Mouse (Mus musculus): ENCODE data around the gene Lhx8.

DNA sequence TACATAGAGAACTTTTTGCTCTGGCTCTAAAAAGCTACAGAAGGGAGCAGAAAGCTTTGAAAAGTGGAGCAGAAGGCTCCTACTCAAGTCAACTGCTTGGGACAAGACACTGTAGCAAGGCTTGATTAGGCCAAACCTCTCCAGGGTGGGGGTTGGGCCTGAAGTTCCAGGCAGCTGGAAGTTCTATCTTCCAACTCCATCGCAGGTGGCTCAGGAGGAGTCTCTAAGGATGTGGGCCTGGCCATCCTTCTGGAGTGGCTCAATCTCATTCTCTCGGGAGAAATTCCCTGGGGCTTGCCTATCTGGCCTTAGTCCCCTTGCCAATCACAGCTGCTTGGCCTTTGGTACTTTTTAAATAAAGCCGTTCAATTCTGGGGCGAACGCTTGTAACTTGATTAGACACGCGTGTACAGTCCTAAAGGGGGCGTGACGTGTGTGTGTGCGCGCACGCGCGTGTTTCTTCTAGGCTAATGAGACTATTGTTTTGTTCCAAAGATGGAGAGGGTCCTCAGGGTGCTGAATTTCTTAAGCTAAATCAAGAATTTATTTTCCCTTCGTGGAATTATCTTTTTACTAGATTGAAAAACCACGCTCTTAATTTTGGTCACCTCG is 9.3 kb upstream of the Lhx8 start:
- no peak for TF ChIP-seq CTCF (IDR thresholded peaks at IDR 0.05; ENCODE audit: low read depth, low read length)
- no peak for TF ChIP-seq GATA1 (IDR thresholded peaks at IDR 0.05; ENCODE audit: borderline replicate concordance, low read length)
- TF ChIP-seq TAL1 (conservative IDR thresholded peaks at IDR 0.05; ENCODE audit: low read depth, low read length): no peak
- no peak for TF ChIP-seq POLR2AphosphoS5 (IDR thresholded peaks at IDR 0.05; ENCODE audit: insufficient replicate concordance, low read depth, low read length)
- no peak for TF ChIP-seq GATA2 (IDR thresholded peaks at IDR 0.05; ENCODE audit: borderline replicate concordance, low read depth, low read length)

Measured in G1E (cell line).